Mouse (Mus musculus) liver, postnatal 0 days (tissue): ENCODE measurements around the gene Myh9. TPM values are rescaled to one million over a fixed set of nuclear protein-coding genes. Genes with fewer than 3 reads are reported as not detected.

Source experiments
- ATAC-seq: fragments of 200-750 bp; cut with Nextera tagmentation; 2 replicates; pipeline ENCODE4 v1.8.0; 2017; ENCODE audit warnings: mild to moderate bottlenecking, moderate library complexity
- DNase-seq: peaks from one replicate; pipeline ENCODE4 v3.0.0-alpha.2; 2016
- H3K27ac ChIP-seq: fragments of 300-500 bp; sonication (generic); 2 replicates; pipeline ENCODE4 v1.5.1; 2014; ENCODE audit warnings: antibody characterized with exemption, moderate library complexity, mild to moderate bottlenecking, low read depth
- H3K27me3 ChIP-seq: fragments of 300-500 bp; sonication (generic); 2 replicates; pipeline ENCODE4 v1.6.1; 2014; ENCODE audit warnings: low read length, control low read depth, mixed read lengths; ENCODE audit not compliant: insufficient read depth
- H3K36me3 ChIP-seq: fragments of 300-500 bp; sonication (generic); replicated peaks from 2 replicates; pipeline ENCODE4 v1.6.1; 2014; ENCODE audit warnings: mild to moderate bottlenecking, control low read depth, low read length, moderate library complexity, mixed read lengths; ENCODE audit not compliant: insufficient read depth
- H3K4me1 ChIP-seq: fragments of 300-500 bp; sonication (generic); 2 replicates; pipeline ENCODE4 v1.6.1; 2014; ENCODE audit warnings: antibody characterized with exemption, mild to moderate bottlenecking, control low read depth; ENCODE audit not compliant: insufficient read depth
- H3K4me2 ChIP-seq: fragments of 300-500 bp; sonication (generic); 2 replicates; pipeline ENCODE4 v1.6.1; 2014; ENCODE audit warnings: low read depth, mild to moderate bottlenecking, low read length, moderate library complexity, mixed read lengths
- H3K4me3 ChIP-seq: fragments of 300-500 bp; sonication (generic); 2 replicates; pipeline ENCODE4 v1.5.1; 2014; ENCODE audit warnings: low read depth, low read length
- H3K9ac ChIP-seq: fragments of 300-500 bp; sonication (generic); replicated peaks from 2 replicates; pipeline ENCODE4 v1.6.1; 2014; ENCODE audit warnings: mild to moderate bottlenecking, moderate library complexity
- H3K9me3 ChIP-seq: fragments of 300-500 bp; sonication (generic); 2 replicates; pipeline ENCODE4 v1.6.1; 2016; ENCODE audit warnings: mild to moderate bottlenecking, control low read depth, low read length, mixed read lengths
- CTCF ChIP-seq: sonication (generic); IDR thresholded peaks from 2 replicates; pipeline ENCODE4 v1.5.1; 2016; ENCODE audit warnings: antibody characterized with exemption, low read depth
- EP300 ChIP-seq: IDR thresholded peaks from 2 replicates; pipeline ENCODE4 v1.6.1; 2016; ENCODE audit warnings: antibody characterized with exemption, low read depth, mild to moderate bottlenecking
- WGBS: fragments of 180-500 bp; shearing (Covaris S2); extraction: QIAGEN DNeasy Blood & Tissue Kit; methylation state at CpG from one replicate; pipeline ENCODE4 v1.1.7; 2014; ENCODE audit not compliant: insufficient replicate concordance; 5-methylcytosine and 5-hydroxymethylcytosine counted together
- polyA plus RNA-seq: library from polyadenylated mRNA; unstranded; fragments of >200 nt; fragmentation: Nextera tagmentation; extraction: Ambion mirVana; gene quantifications from 2 replicates; pipeline ENCODE4 v1.2.1, GENCODE M21; 2015

Myh9 gene
- polyA plus RNA-seq, 1 experiment from 2014 or later, result 22.4 TPM

DNA sequence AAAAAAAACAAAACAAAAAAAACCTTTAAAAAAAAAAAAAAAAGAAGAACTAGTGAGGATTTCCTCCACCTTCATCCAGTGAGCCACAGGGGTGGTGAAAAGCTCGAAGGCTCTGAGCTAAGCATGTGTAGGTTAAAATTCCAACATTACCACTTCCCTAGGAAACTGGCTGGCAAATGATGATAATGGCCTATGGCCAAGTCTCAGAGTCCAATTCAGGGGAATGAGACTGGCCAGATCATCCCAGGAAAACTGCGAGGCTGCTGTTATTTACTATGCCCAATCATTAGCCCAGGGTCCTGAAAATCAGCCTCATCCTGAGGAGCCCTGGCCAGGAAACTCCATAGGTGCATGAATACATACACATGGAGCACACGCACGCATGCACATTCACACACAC, 44.0 kb upstream of the Myh9 start:
- WGBS, result 60% methylated on average over 4 of the region's 4 CpGs
- H3K36me3 ChIP-seq, result no peaks in the 10 kb centered on the region
- ATAC-seq, result peak; percentile 68

DNA sequence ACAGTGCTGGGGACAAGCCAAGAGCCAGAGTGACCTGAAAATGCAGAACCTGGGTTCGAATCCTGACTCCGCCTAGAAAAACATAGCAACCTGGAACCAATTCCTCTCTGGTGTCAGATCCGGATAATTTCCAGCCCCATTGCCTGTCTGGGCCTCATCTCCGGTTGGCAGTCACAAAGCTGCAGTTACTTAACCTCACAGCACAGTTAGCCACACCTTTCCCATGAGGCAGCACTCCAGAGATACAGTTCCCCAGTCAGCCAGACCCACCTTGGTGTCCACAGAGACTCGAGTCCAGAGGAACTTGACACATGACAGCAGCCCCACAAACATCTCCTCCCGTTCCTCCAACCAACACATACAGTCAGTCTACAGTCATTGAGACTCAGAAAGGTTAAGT, 43.2 kb upstream of the Myh9 start:
- ATAC-seq (no peak), DNase-seq (no peak)
- Histone ChIP-seq H3K4me3 (no peak overlapping the region), H3K4me1 (peaks cover 15% of the 10 kb centered on the region), H3K36me3 (no peaks in the 10 kb centered on the region), H3K27ac (0 out of 2 replicates have a peak overlapping the region, but pooled peaks have one; percentile 1), H3K27me3 (no peaks in the 10 kb centered on the region), H3K9ac (no peak overlapping the region), H3K9me3 (no peaks in the 10 kb centered on the region), H3K4me2 (no peak overlapping the region)
- TF ChIP-seq EP300, result no peak
- TF ChIP-seq CTCF, result no peak
- WGBS, result 66% methylated on average over 6 of the region's 6 CpGs

More for the DNA sequence above, 44.0 kb upstream of the Myh9 start:
- Histone ChIP-seq H3K27me3 (no peaks in the 10 kb centered on the region), H3K9ac (no peak overlapping the region), H3K4me3 (no peak overlapping the region), H3K4me2 (no peak overlapping the region), H3K27ac (peak overlapping the region; percentile 39), H3K9me3 (no peaks in the 10 kb centered on the region), H3K4me1 (peaks cover 15% of the 10 kb centered on the region)
- peak; percentile 57 for DNase-seq
- TF ChIP-seq CTCF (no peak), EP300 (no peak)

DNA sequence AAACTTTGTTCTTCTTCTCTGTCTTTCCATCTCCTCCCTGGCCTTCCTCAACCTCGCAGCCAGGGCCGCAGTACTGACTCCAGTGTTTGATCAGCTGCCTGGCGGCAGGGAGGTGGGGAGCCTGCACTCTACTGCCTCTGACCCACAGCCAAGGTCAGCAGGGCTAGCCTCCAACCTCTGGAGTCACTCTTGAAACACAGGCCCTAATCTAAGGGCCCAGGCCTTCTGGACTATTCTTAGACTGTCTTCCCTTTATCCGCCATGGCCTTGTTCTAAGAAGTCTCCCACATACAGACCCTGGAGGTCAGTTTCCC, 41.7 kb upstream of the Myh9 start:
- DNase-seq (no peak), ATAC-seq (no peak)
- H3K9ac ChIP-seq, result no peak overlapping the region
- H3K27me3 ChIP-seq, result no peaks in the 10 kb centered on the region
- 72% methylated on average over 4 of the region's 4 CpGs for WGBS
- H3K27ac ChIP-seq, result peak overlapping the region; percentile 66
- H3K9me3 ChIP-seq, result no peaks in the 10 kb centered on the region
- TF ChIP-seq EP300 (no peak), CTCF (no peak)
- no peaks in the 10 kb centered on the region for H3K36me3 ChIP-seq
- peaks cover 15% of the 10 kb centered on the region for H3K4me1 ChIP-seq
- H3K4me2 ChIP-seq, result no peak overlapping the region
- H3K4me3 ChIP-seq, result no peak overlapping the region

GRCm38 (mm10) chr15:77882797-77883696, 41.1 kb upstream of the Myh9 start:
- H3K36me3 ChIP-seq, result no peaks in the 10 kb centered on the region
- H3K4me3 ChIP-seq, result no peak overlapping the region
- TF ChIP-seq CTCF (no peak), EP300 (no peak)
- no peak overlapping the region for H3K9ac ChIP-seq
- H3K4me2 ChIP-seq, result no peak overlapping the region
- no peak; the same call in 1 of the 2 replicates for ATAC-seq
- no peaks in the 10 kb centered on the region for H3K9me3 ChIP-seq
- 51% methylated on average over 14 of the region's 17 CpGs for WGBS
- H3K27me3 ChIP-seq, result no peaks in the 10 kb centered on the region
- peak overlapping the region; percentile 66 for H3K27ac ChIP-seq
- DNase-seq, result no peak
- peaks cover 15% of the 10 kb centered on the region for H3K4me1 ChIP-seq

- Histone ChIP-seq H3K4me2 (no peak overlapping the region), H3K27ac (0 out of 2 replicates have a peak overlapping the region, but pooled peaks have one; percentile 29), H3K9ac (no peak overlapping the region), H3K9me3 (no peaks in the 10 kb centered on the region), H3K4me1 (peaks cover 15% of the 10 kb centered on the region), H3K36me3 (no peaks in the 10 kb centered on the region), H3K27me3 (no peaks in the 10 kb centered on the region), H3K4me3 (no peak overlapping the region)
- DNase-seq (no peak), ATAC-seq (no peak)
- no peak for TF ChIP-seq EP300
- no peak for TF ChIP-seq CTCF
- WGBS, result 49% methylated on average over 6 of the region's 6 CpGs
Observed at GRCm38 (mm10) chr15:77882297-77882696, 40.3 kb upstream of the Myh9 start.

GRCm38 (mm10) chr15:77881698-77882097, 39.7 kb upstream of the Myh9 start:
- Histone ChIP-seq H3K4me3 (no peak overlapping the region), H3K27ac (peak overlapping the region; percentile 29; the same call in 1 of the 2 replicates), H3K36me3 (no peaks in the 10 kb centered on the region), H3K9ac (no peak overlapping the region), H3K27me3 (no peaks in the 10 kb centered on the region), H3K4me2 (no peak overlapping the region), H3K4me1 (peaks cover 15% of the 10 kb centered on the region), H3K9me3 (no peaks in the 10 kb centered on the region)
- no peak for DNase-seq
- ATAC-seq, result peak; percentile 38
- 28% methylated on average over 5 of the region's 5 CpGs for WGBS
- TF ChIP-seq CTCF (no peak), EP300 (no peak)
